Comparison of ENCODE assay signal across 8 mouse cellular contexts in the genomic region with DNA sequence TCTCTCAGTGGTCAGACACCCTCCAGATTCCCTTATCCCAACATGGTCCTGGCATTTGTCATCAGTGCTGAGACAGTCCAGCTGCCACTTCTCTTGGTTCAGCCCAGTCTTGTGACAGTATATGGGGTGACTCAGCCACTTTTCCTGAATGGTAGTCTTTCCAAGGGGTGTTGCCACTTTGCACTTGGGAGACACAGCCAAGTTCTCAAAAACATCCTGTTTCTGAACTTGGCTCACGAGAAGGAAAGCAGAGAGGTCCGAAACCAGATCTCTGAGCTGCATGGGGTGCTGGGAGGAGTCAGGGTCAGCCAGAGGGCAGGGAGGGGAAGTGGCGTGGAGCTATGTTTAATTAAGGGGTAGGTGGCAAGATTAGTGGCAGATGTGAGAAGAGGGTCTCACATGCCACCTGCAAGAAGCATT. TPM values are rescaled to one million over a fixed set of nuclear protein-coding genes. Genes with fewer than 3 reads are reported as not detected.
A peak's percentile ranks its signal among the peaks of the same experiment; 100 is the strongest.
DNase-seq lines count a peak whose midpoint lies in the region; ATAC-seq and TF ChIP-seq lines count a peak whose summit lies in the region.

No protein-coding gene starts in this region.

- peak; percentile 82 for ATAC-seq in heart, embryonic 12.5 days (ENCODE audit: insufficient number of reproducible peaks, low FRiP score)

- H3K4me3 ChIP-seq in C2C12 (ENCODE audit: insufficient read depth, poor library complexity, severe bottlenecking): no peak overlapping the region
- no peak overlapping the region for H3K4me3 ChIP-seq in heart, embryonic 12.5 days

- no peaks in the 10 kb centered on the region for H3K9me3 ChIP-seq in heart, embryonic 12.5 days (replicated peaks)

- peak overlapping the region; percentile 72 for H3K27ac ChIP-seq in heart, embryonic 12.5 days (ENCODE audit: poor library complexity, severe bottlenecking)

- H3K79me2 ChIP-seq in C2C12 (ENCODE audit: control insufficient read depth, insufficient read depth): no peaks in the 10 kb centered on the region

- H3K79me3 ChIP-seq in C2C12 (ENCODE audit: low read depth): no peaks in the 10 kb centered on the region

- H3K36me3 ChIP-seq in C2C12 (ENCODE audit: control insufficient read depth, insufficient read depth): no peaks in the 10 kb centered on the region
- H3K36me3 ChIP-seq in heart, embryonic 12.5 days: no peaks in the 10 kb centered on the region

- no peak overlapping the region for H3ac ChIP-seq in C2C12 (ENCODE audit: control insufficient read depth, insufficient read length, low read depth)

- 3% methylated on average over 3 of the region's 3 CpGs for WGBS in heart, embryonic 12.5 days

- peaks cover 23% of the 10 kb centered on the region for H3K4me1 ChIP-seq in heart, embryonic 12.5 days (replicated peaks)

- H3K4me2 ChIP-seq in heart, embryonic 12.5 days: peak overlapping the region; percentile 14; the same call in 1 of the 2 replicates

- TF ChIP-seq CTCF in C2C12 (IDR thresholded peaks at IDR 0.05; ENCODE audit: control insufficient read depth, insufficient read depth, insufficient read length): no peak

- DNase-seq in adrenal gland, postnatal 25 days: peak; percentile 25
- peak; percentile 13 to 37 for DNase-seq in kidney, postnatal 4 days
- peak; percentile 46 to 67 for DNase-seq in urinary bladder, postnatal 36 days (ENCODE audit: low spot score in 2 of 2)
- no peak for DNase-seq in left cerebral cortex, adult 9 months (ENCODE audit: low spot score in 2 of 2)
- DNase-seq in layer of hippocampus, postnatal 14 days (ENCODE audit: low spot score in 2 of 2): no peak
- no peak for DNase-seq in right cerebral cortex, postnatal 4 days

- H3K27me3 ChIP-seq in C2C12 (ENCODE audit: control insufficient read depth, insufficient read depth, insufficient read length): no peaks in the 10 kb centered on the region
- 0 out of 2 replicates have a peak, but pooled peaks cover 7% of the 10 kb centered on the region for H3K27me3 ChIP-seq in heart, embryonic 12.5 days (replicated peaks)

- H3K9ac ChIP-seq in heart, embryonic 12.5 days: no peak overlapping the region

TF ChIP-seq in C2C12, 6 proteins besides CTCF, POLR2A, EP300 and RAD21:
- no peak for TF ChIP-seq FOSL1 (IDR thresholded peaks at IDR 0.05; ENCODE audit: insufficient read depth, low read length, poor library complexity, severe bottlenecking)
- no peak for TF ChIP-seq MAX (IDR thresholded peaks at IDR 0.05)
- TF ChIP-seq MYOG (IDR thresholded peaks at IDR 0.05; ENCODE audit: control insufficient read depth, extremely low read depth, insufficient read length): no peak
- TF ChIP-seq CEBPB (IDR thresholded peaks at IDR 0.05; ENCODE audit: low read depth): no peak
- peak; percentile 77 for TF ChIP-seq MYOD1 (IDR thresholded peaks at IDR 0.05; ENCODE audit: control insufficient read depth, insufficient read length, low read depth)
- TF ChIP-seq USF1 (IDR thresholded peaks at IDR 0.05; ENCODE audit: low read depth): no peak
TF ChIP-seq in C2C12: peak in this region for 1.

RNA-seq across cellular contexts. Expression of gene Insig1, which starts 34.0 kb away (rescaled TPM):
- 48.8 TPM for polyA plus RNA-seq in C2C12 (2012; fragmentation: generic; extraction: Trizol)
- 164 and 170 TPM in 2 replicates for total RNA-seq in adrenal gland, postnatal 25 days (2021)
- 34.3 and 37.8 TPM in 2 replicates for polyA plus RNA-seq in heart, embryonic 12.5 days (2016; fragmentation: Nextera tagmentation; extraction: Ambion mirVana)
- total RNA-seq in layer of hippocampus, postnatal 14 days (2021): 10 to 100 TPM; 74.8 to 80.9 TPM

Comparison
In these comparisons a context has a peak if more than half of its experiments do, and no peak if none do; other contexts are left out.
1. DNase-seq: peak in adrenal gland, postnatal 25 days (single experiment), kidney, postnatal 4 days (2 of 2) and urinary bladder, postnatal 36 days (2 of 2); none in left cerebral cortex, adult 9 months (0 of 2), layer of hippocampus, postnatal 14 days (0 of 2) and right cerebral cortex, postnatal 4 days (single experiment).